Mouse (Mus musculus): ENCODE results near the gene Xpot. TPM values are rescaled to one million over a fixed set of nuclear protein-coding genes. Genes with fewer than 3 reads are reported as not detected.

Gene Xpot
- polyA plus RNA-seq, 1 experiment from 2014 or later: 29.7 TPM

DNA sequence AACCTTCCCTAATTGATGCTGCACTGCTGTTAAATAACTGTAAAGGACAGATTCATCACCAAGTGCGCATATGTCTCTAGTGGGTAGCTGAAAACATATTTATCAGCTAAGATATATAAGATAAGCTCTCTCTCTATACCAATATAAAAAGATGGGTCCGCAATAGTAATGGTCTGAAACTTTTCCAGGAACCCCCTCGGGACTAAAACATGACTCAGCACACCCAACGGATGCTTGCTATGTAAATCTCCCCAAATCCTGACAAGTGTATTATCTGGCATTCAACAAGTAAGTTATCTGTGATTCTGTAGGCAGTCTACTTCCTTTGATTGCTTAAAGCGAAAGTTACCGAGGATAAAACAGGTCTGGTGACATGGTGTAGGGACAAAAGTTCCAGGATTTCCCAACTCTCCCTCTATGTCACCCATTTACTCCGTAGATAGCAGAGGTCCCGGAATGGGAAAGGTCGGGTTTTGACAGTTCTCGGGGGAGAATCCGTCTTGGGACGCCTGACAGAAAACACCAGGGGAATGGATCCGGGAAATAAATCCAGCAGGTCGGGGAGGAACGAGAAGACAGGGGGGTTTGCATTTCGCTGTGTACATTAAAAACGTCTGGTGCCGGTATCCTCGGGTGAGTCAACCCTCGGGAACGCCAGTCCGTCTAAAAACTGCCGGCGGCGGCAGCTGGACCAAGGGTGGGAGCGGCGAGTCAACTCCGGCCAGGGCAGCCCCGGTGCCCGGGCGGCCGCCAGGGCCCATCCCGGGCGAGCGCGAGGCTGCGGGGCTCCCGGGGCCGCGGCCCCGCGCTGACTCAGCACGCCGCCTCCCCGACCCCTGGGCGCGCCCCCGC is 40.1 kb downstream of the Xpot start:
- peak overlapping the region; percentile 84 for H3K4me2 ChIP-seq (ENCODE audit: low read length)
- peak overlapping the region; percentile 90 for H3K9ac ChIP-seq (ENCODE audit: low read depth, low read length)
- H3K9me3 ChIP-seq (ENCODE audit: control insufficient read depth, low read length): no peaks in the 10 kb centered on the region
- peaks cover 11% of the 10 kb centered on the region for H3K4me1 ChIP-seq (ENCODE audit: control insufficient read depth, insufficient read depth, low read depth, low read length)
- H3K36me3 ChIP-seq (ENCODE audit: control insufficient read depth, insufficient read depth, low read length): peaks cover 17% of the 10 kb centered on the region
- peak; percentile 84 for ATAC-seq
- no peaks in the 10 kb centered on the region for H3K27me3 ChIP-seq (replicated peaks; ENCODE audit: control insufficient read depth, insufficient read depth, low read length)
- H3K4me3 ChIP-seq (ENCODE audit: low read length): peak overlapping the region; percentile 91
- peak overlapping the region; percentile 65 for H3K27ac ChIP-seq (ENCODE audit: low read depth, low read length)
- 6% methylated on average over 28 of the region's 48 CpGs for WGBS

DNA sequence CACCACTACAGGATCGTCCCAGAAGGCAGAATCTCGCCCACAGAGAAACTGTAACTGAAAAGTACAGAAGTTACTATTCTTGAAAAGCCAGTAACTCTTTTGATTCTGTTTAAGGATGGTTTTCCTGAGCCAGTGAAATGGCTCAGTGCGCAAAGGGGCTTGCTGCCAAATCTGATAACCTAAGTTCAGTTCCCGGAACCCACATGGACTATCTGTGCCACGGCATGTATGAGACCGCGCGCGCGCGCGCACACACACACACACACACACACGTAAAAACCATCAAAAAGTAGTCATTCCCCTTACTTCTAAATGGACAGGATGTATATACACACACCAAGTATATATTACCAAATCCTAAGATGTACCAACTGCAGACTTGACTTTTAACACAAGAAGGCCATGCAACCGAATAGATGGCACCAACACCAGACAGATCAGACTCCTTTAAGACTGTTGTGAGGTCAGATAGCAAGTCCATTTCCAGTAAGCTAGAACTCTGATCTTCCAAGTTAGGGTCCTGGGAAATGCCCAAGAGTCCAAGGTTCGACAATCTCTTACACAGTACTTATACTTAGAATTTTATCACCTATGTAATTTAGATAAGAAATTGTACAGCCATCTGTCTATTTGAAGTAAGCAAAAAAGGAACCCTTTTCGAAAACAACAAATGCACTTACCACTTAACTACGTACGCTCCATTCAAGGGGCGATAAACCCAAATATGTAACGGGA is 40.9 kb downstream of the Xpot start:
- no peak overlapping the region for H3K9ac ChIP-seq (ENCODE audit: low read depth, low read length)
- H3K4me2 ChIP-seq (ENCODE audit: low read length): peak overlapping the region; percentile 84
- ATAC-seq: no peak
- H3K36me3 ChIP-seq (ENCODE audit: control insufficient read depth, insufficient read depth, low read length): peaks cover 17% of the 10 kb centered on the region
- H3K4me1 ChIP-seq (ENCODE audit: control insufficient read depth, insufficient read depth, low read depth, low read length): peaks cover 11% of the 10 kb centered on the region
- peak overlapping the region; percentile 91 for H3K4me3 ChIP-seq (ENCODE audit: low read length)
- WGBS: 87% methylated on average over 20 of the region's 20 CpGs
- no peaks in the 10 kb centered on the region for H3K27me3 ChIP-seq (replicated peaks; ENCODE audit: control insufficient read depth, insufficient read depth, low read length)
- no peaks in the 10 kb centered on the region for H3K9me3 ChIP-seq (ENCODE audit: control insufficient read depth, low read length)
- no peak overlapping the region for H3K27ac ChIP-seq (ENCODE audit: low read depth, low read length)

DNA sequence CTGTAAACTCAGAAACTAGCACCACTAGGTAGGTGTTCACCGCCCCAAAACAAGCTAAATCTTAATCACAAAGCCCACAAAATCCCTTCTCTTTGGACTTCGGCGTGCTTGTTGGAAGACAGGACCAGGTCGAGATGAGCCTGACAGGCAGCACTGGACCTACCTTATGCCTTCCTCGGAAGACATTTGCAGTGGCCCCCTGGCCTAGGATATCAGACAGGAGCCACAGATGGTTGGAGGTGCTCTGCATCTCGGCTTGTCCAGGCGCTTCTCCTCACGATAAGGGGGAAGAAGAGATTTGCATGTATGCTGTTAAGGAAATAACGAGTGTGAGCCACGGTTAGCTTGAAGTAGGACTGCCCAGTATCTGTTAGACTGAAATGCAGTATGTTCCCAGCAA is 42.1 kb downstream of the Xpot start:
- ATAC-seq: no peak
- no peak overlapping the region for H3K9ac ChIP-seq (ENCODE audit: low read depth, low read length)
- peaks cover 17% of the 10 kb centered on the region for H3K36me3 ChIP-seq (ENCODE audit: control insufficient read depth, insufficient read depth, low read length)
- WGBS: 94% methylated on average over 10 of the region's 10 CpGs
- no peak overlapping the region for H3K4me3 ChIP-seq (ENCODE audit: low read length)
- H3K27ac ChIP-seq (ENCODE audit: low read depth, low read length): no peak overlapping the region
- no peaks in the 10 kb centered on the region for H3K9me3 ChIP-seq (ENCODE audit: control insufficient read depth, low read length)
- no peaks in the 10 kb centered on the region for H3K27me3 ChIP-seq (replicated peaks; ENCODE audit: control insufficient read depth, insufficient read depth, low read length)
- H3K4me2 ChIP-seq (ENCODE audit: low read length): no peak overlapping the region
- peaks cover 11% of the 10 kb centered on the region for H3K4me1 ChIP-seq (ENCODE audit: control insufficient read depth, insufficient read depth, low read depth, low read length)

DNA sequence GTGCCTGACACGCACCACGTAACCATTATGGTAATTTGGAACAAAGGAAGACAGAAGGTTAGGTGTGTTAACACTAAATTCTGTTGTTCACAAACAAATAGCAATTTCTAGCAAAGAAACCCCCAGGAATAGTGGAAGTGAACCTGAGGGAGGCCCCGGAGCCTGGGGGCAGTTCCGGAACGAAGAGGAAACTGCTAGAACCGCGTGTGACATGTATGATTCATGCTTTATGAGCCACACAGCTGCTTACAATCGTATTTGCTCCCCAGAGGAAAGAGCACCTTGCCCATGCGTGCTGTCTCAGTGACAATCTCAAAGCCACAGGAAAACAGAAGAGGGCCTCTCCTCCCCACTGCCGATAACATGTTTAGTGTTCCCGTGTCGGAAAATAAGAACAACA is 43.1 kb downstream of the Xpot start:
- Histone ChIP-seq H3K27me3 (replicated peaks; ENCODE audit: control insufficient read depth, insufficient read depth, low read length) (no peaks in the 10 kb centered on the region), H3K4me3 (ENCODE audit: low read length) (no peak overlapping the region), H3K9ac (ENCODE audit: low read depth, low read length) (no peak overlapping the region), H3K4me1 (ENCODE audit: control insufficient read depth, insufficient read depth, low read depth, low read length) (peaks cover 11% of the 10 kb centered on the region), H3K4me2 (ENCODE audit: low read length) (no peak overlapping the region), H3K36me3 (ENCODE audit: control insufficient read depth, insufficient read depth, low read length) (peaks cover 21% of the 10 kb centered on the region), H3K27ac (ENCODE audit: low read depth, low read length) (no peak overlapping the region), H3K9me3 (ENCODE audit: control insufficient read depth, low read length) (no peaks in the 10 kb centered on the region)
- no peak for ATAC-seq
- WGBS: 93% methylated on average over 12 of the region's 12 CpGs

DNA sequence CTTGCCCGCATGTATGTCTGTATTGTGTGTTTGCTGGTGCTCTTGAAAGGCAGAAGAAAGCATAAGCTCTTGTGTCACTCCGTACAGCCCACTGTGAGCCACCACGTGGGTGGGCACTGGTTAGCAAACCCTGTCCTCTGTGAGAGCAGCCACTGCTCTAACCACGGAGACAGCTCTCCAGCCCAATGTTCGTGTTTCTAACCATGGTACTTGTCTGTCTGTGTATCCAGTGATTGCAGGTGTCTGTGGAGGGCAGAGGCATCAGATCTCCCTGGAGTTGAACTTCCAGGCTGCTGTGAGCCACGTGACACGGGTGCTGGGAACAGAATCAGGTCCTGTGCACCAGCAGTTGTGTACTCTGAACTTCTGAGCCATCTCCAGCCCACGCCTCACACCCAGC is 43.8 kb downstream of the Xpot start:
- H3K4me2 ChIP-seq (ENCODE audit: low read length): no peak overlapping the region
- no peak for ATAC-seq
- no peak overlapping the region for H3K27ac ChIP-seq (ENCODE audit: low read depth, low read length)
- H3K36me3 ChIP-seq (ENCODE audit: control insufficient read depth, insufficient read depth, low read length): peaks cover 21% of the 10 kb centered on the region
- no peak overlapping the region for H3K4me3 ChIP-seq (ENCODE audit: low read length)
- no peaks in the 10 kb centered on the region for H3K9me3 ChIP-seq (ENCODE audit: control insufficient read depth, low read length)
- no peak overlapping the region for H3K9ac ChIP-seq (ENCODE audit: low read depth, low read length)
- no peaks in the 10 kb centered on the region for H3K27me3 ChIP-seq (replicated peaks; ENCODE audit: control insufficient read depth, insufficient read depth, low read length)
- H3K4me1 ChIP-seq (ENCODE audit: control insufficient read depth, insufficient read depth, low read depth, low read length): peaks cover 11% of the 10 kb centered on the region
- 92% methylated on average over 8 of the region's 8 CpGs for WGBS

DNA sequence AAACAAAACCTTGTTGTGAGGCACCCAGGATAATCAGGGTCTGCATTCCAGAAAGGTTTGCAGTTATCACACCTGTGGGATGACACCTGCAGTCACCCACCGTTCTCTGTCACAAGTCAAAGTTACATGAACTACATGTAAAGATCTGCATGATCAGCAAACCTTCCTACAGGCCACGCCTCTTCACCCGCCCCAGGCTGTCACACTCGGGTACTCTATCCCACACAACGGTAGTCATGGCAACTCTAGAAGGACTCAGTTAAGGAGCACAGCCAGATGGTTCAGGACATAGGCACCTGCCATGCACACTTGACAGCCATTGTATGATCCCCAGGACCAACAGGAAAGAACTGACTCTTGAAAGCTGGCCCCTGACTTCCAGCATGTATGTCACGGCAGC is 44.7 kb downstream of the Xpot start:
- no peak overlapping the region for H3K4me3 ChIP-seq (ENCODE audit: low read length)
- no peaks in the 10 kb centered on the region for H3K9me3 ChIP-seq (ENCODE audit: control insufficient read depth, low read length)
- peaks cover 21% of the 10 kb centered on the region for H3K36me3 ChIP-seq (ENCODE audit: control insufficient read depth, insufficient read depth, low read length)
- H3K9ac ChIP-seq (ENCODE audit: low read depth, low read length): no peak overlapping the region
- WGBS: 61% methylated on average over 6 of the region's 6 CpGs
- peaks cover 11% of the 10 kb centered on the region for H3K4me1 ChIP-seq (ENCODE audit: control insufficient read depth, insufficient read depth, low read depth, low read length)
- no peak for ATAC-seq
- no peaks in the 10 kb centered on the region for H3K27me3 ChIP-seq (replicated peaks; ENCODE audit: control insufficient read depth, insufficient read depth, low read length)
- no peak overlapping the region for H3K27ac ChIP-seq (ENCODE audit: low read depth, low read length)
- H3K4me2 ChIP-seq (ENCODE audit: low read length): no peak overlapping the region

DNA sequence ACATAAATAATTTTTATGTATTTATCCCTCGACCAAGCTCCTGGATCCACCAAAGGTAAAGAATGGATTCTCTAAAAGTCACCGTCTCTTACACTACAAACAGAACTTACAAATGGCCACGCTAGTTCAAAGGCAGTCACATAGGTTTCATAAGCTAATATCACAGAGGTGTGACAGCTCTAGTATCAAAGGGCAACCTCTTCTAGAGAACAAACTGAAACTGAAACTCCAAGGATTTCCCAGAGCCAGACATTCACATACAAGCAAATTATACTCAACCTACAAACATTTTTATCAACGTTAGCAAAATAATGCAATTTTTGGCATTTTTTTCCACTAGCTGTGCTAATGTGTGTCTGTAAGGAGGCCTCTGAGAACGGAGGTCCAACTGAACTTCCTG is 45.8 kb downstream of the Xpot start:
- peaks cover 5% of the 10 kb centered on the region for H3K4me1 ChIP-seq (ENCODE audit: control insufficient read depth, insufficient read depth, low read depth, low read length)
- ATAC-seq: no peak
- H3K27ac ChIP-seq (ENCODE audit: low read depth, low read length): no peak overlapping the region
- H3K4me3 ChIP-seq (ENCODE audit: low read length): no peak overlapping the region
- H3K9me3 ChIP-seq (ENCODE audit: control insufficient read depth, low read length): no peaks in the 10 kb centered on the region
- WGBS: 98% methylated on average over 5 of the region's 5 CpGs
- no peaks in the 10 kb centered on the region for H3K27me3 ChIP-seq (replicated peaks; ENCODE audit: control insufficient read depth, insufficient read depth, low read length)
- peaks cover 21% of the 10 kb centered on the region for H3K36me3 ChIP-seq (ENCODE audit: control insufficient read depth, insufficient read depth, low read length)
- H3K4me2 ChIP-seq (ENCODE audit: low read length): no peak overlapping the region
- no peak overlapping the region for H3K9ac ChIP-seq (ENCODE audit: low read depth, low read length)

DNA sequence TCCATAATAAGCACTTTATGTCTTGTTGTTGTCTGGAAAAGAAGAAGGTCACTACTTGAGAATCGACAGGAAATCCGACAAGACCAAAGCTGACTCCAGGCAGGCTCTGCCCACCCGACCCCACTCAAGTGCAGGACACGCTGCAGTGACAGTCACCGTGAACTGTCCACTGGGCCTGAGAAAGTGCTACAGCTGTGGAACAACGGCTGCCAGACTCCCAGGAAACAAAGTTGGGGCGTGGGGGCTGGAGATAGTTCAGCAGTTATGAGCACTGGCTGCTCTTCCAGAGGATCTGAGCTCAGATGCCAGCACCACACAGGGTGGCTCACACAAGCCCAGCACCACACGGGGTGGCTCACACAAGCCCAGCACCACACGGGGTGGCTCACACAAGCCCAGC is 49.8 kb downstream of the Xpot start:
- Histone ChIP-seq H3K27me3 (replicated peaks; ENCODE audit: control insufficient read depth, insufficient read depth, low read length) (no peaks in the 10 kb centered on the region), H3K4me1 (ENCODE audit: control insufficient read depth, insufficient read depth, low read depth, low read length) (no peaks in the 10 kb centered on the region), H3K4me2 (ENCODE audit: low read length) (no peak overlapping the region), H3K9me3 (ENCODE audit: control insufficient read depth, low read length) (no peaks in the 10 kb centered on the region), H3K36me3 (ENCODE audit: control insufficient read depth, insufficient read depth, low read length) (peaks cover 19% of the 10 kb centered on the region), H3K27ac (ENCODE audit: low read depth, low read length) (no peak overlapping the region), H3K9ac (ENCODE audit: low read depth, low read length) (no peak overlapping the region), H3K4me3 (ENCODE audit: low read length) (no peak overlapping the region)
- no peak for ATAC-seq
- 93% methylated on average over 8 of the region's 9 CpGs for WGBS

DNA sequence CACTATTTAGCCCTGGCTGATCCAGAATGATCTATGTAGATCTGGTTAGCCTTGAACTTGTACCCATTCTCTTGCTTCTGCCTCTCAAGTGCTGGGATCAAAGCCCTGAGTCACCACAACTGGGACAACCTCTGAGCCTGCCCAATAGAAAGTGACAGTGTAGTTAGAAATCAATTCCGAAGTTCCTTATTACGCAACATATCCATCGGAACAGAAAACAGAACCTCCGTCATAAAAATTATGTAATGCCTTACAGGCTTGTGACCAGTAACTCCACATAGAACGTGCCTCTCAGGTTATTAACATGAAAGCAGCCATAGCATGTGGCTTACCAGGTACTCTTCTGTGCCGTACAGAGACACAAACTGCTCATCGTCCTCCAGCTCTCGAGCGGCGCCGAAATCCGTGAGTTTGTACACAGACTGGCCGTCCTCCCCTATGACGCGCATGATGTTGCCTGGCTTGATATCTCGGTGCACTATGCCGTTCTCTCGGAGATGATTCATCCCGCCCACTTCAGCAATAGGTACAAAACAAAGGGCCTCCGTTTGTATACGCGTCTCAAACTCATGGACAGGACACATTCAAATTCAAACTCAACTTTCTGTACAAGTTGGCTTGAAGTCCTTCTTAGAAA is 54.5 kb downstream of the Xpot start:
- Histone ChIP-seq H3K36me3 (ENCODE audit: control insufficient read depth, insufficient read depth, low read length) (peaks cover 28% of the 10 kb centered on the region), H3K4me2 (ENCODE audit: low read length) (no peak overlapping the region), H3K4me3 (ENCODE audit: low read length) (no peak overlapping the region), H3K4me1 (ENCODE audit: control insufficient read depth, insufficient read depth, low read depth, low read length) (peaks cover 11% of the 10 kb centered on the region), H3K9ac (ENCODE audit: low read depth, low read length) (no peak overlapping the region), H3K27me3 (replicated peaks; ENCODE audit: control insufficient read depth, insufficient read depth, low read length) (no peaks in the 10 kb centered on the region), H3K27ac (ENCODE audit: low read depth, low read length) (no peak overlapping the region), H3K9me3 (ENCODE audit: control insufficient read depth, low read length) (no peaks in the 10 kb centered on the region)
- WGBS: 97% methylated on average over 22 of the region's 22 CpGs
- ATAC-seq: no peak

Measured in hindbrain, embryonic 16.5 days (tissue).